Mouse (Mus musculus) cerebellum, adult (tissue): Measurements from ENCODE around the gene Tspan3.

ENCODE experiments used
- ATAC-seq: cut with Nextera tagmentation; 2 replicates; pipeline ENCODE4 v1.9.2; 2017; ENCODE audit warnings: mild to moderate bottlenecking, moderate library complexity, mixed read lengths; ENCODE audit not compliant: insufficient number of reproducible peaks, low FRiP score, low TSS enrichment

Tspan3 gene

GRCm38 (mm10) chr9:56159456-56159855 lies 5.8 kb downstream of the Tspan3 start:
- no peak for ATAC-seq

DNA sequence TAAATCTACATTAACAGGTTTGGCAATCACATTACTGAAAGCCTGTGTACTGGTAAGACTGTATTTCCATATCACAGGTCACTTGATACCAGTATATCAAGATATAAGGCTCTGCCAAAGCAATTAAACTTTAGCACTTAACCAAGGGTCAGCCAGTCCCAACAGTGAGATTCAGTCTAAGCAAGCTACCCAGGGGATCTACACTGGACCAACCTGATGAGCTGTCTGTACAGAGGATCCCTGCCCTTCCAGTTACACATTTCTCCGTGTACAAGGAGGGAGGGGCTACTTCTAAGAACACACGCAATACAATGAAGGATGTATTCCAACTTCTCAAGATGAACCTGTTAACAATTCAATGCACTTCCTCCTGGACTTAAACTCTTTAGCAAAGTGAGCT lies 7.2 kb downstream of the Tspan3 start:
- no peak for ATAC-seq

- no peak for ATAC-seq
Observed at GRCm38 (mm10) chr9:56154572-56154971, 10.7 kb downstream of the Tspan3 start.

GRCm38 (mm10) chr9:56152482-56153007 lies 12.7 kb downstream of the Tspan3 start:
- no peak for ATAC-seq

GRCm38 (mm10) chr9:56151745-56152481 lies 13.4 kb downstream of the Tspan3 start:
- ATAC-seq = no peak; the same call in 1 of the 2 replicates

- no peak for ATAC-seq
Observed at GRCm38 (mm10) chr9:56146326-56146923, 18.9 kb downstream of the Tspan3 start.

GRCm38 (mm10) chr9:56144366-56145003 lies 20.8 kb downstream of the Tspan3 start:
- no peak for ATAC-seq

- no peak for ATAC-seq
Observed at GRCm38 (mm10) chr9:56141776-56142175, 23.5 kb downstream of the Tspan3 start.

GRCm38 (mm10) chr9:56135590-56136197 lies 29.6 kb downstream of the Tspan3 start:
- no peak for ATAC-seq

- ATAC-seq = no peak
Observed at GRCm38 (mm10) chr9:56134614-56135013, 30.7 kb downstream of the Tspan3 start.

DNA sequence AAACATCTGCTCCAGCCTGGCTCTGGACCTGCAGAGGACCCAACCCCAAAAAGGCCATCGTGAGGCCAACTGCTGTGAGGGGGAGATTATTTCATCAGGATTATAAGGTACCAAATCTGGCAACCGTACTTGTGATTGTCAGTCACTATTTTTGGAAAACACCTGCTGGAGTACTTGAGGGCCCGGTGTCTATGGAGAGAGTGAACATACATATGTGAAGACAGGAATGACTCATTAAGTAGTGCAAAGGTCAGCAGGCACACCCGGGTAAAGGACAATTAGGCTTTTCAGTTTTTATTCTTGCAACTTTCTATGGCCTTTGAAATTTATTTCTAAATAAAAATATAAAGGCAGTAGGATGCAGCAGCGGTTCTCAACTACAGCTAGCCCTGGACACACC lies 31.3 kb downstream of the Tspan3 start:
- no peak for ATAC-seq

DNA sequence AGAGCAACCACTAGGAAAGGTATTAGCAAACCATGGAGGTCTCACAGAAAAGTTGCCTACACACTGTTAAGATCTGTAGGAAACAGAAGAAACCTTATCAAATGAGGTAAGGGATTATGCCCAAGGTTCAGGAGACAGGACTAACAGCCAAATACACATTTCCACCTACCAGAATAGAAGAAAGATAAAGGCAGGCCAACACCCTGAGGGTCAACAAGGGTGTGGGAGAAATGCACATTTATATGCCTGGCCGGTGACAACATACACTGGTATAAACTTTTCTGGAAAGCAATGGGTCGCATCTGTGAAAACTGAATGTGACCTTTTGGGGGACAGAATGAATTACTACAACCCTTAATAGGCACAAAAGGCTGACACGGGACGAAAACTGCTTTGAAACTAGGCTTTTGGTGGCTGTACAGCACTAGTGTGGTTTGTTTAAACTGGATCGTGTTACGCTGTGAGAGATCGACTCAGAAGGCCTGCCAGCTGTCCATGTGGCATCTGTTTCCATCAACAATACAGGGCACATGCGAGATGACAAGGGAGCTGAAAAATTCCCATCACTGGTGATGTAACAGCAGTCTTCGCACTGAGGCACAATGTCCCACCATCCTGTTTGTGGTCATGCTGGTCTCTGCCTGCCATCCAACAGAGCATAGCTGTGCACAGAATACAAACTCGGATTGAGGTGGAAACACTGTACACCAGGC lies 33.3 kb downstream of the Tspan3 start:
- ATAC-seq = no peak

GRCm38 (mm10) chr9:56130536-56130935 lies 34.7 kb downstream of the Tspan3 start:
- no peak for ATAC-seq

- ATAC-seq = no peak
Observed at GRCm38 (mm10) chr9:56129951-56130350, 35.3 kb downstream of the Tspan3 start.

- no peak for ATAC-seq
Observed at GRCm38 (mm10) chr9:56128331-56128730, 36.9 kb downstream of the Tspan3 start.

DNA sequence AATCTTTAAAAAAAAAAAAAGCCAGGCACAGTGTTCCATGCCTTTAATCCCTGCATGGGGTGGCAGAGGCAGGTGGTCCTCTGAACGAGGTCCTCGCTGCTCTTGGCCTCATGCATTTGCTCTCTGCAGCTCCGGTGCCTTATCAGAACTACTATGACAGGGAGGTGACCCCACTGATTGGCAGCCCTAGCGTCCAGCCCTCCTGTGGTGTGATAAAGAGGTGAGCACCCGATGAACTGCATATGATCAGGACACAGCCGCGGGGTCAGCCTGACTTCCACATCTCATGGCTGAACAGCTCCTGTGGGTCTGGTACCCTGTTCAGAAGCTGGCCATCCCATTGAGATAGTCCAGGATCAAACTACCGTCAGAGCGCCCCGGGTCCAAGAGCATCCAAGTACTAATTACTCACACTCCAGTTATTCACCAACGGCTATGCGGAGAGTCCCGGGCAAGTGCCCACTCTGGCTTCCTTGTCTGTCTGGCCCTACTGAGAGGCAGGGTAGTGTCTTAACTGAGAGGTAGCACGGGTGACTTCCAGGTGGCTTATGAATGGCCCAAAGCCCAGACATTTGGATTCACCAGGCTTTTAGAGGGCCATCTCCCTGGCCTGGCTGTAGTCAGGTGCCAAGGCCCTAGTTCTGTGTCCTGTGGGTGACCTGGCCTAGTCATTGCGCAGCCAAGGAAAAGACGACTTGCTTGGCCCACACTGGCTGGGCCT lies 38.7 kb downstream of the Tspan3 start:
- ATAC-seq = peak; percentile 52

- no peak for ATAC-seq
Observed at GRCm38 (mm10) chr9:56124561-56124960, 40.7 kb downstream of the Tspan3 start.

DNA sequence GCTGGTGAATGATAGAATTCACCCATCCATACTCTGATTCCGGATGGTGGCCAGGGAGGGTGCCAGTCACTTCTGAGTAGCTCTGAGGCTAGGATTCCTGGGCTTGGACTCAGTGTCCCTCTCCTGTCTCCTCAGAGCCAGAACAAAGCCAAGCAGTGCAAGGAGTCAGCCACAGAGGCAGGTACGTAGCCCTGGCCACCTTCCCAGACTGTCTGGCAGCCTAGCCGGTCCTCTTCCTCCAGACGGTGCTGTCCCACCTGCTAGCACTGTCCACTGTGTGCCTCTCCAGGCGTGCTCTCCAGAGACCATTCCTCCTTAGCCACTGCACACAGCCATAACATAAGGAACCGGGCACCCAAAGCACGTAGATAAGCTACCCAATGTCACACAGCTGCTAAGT lies 41.7 kb downstream of the Tspan3 start:
- ATAC-seq = no peak

DNA sequence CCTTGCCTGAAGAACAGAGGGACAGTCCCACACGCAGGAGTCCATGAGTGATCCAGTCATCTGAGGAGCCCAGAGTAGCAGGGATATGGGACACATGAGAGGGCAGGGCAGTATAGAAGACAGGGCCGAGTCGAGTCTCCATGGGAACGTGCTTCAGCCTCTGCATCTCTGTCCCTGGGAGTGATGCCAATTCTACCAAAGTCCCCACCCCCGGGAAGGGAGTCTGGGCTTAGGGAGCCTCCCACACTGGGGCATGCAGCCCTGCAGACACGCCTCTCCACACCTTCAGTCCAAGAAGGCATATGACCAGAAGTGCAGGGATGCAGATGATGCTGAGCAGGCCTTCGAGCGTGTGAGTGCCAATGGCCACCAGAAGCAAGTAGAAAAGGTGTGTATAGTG lies 42.3 kb downstream of the Tspan3 start:
- ATAC-seq = no peak

- ATAC-seq = no peak
Observed at GRCm38 (mm10) chr9:56121097-56121496, 44.2 kb downstream of the Tspan3 start.
